Mouse (Mus musculus): ENCODE results near the gene Hist1h2bj. TPM values are rescaled to one million over a fixed set of nuclear protein-coding genes. Genes with fewer than 3 reads are reported as not detected.
A peak's percentile ranks its signal among the peaks of the same experiment; 100 is the strongest.

Gene Hist1h2bj
- polyA plus RNA-seq, 1 experiment from 2014 or later = 1.8 TPM

DNA sequence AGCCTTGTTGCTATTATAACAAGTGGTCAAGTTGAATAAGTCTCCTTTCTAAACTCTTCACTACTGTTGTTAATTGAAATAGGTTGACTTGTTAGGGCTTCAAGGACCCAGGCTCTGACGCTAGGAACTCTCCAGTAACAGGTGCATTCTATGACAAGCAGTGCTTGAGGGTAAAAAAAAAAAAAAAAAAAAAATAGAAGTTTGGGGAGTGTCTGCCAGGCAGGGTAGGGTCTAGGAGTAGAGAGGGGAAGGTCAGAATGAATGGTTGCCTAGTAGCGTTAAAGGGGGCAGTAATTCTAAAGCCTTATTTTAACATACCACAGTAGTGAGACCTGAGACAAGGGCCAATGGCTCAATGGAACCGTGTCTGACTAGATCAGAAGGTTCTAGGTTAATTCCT is 44.6 kb upstream of the Hist1h2bj start:
- no peaks in the 10 kb centered on the region for H3K9me3 ChIP-seq (ENCODE audit: control insufficient read depth, low read length)
- H3K4me2 ChIP-seq (replicated peaks) = no peak overlapping the region
- no peaks in the 10 kb centered on the region for H3K4me1 ChIP-seq (replicated peaks; ENCODE audit: control insufficient read depth, insufficient read depth, low read length)
- ATAC-seq (ENCODE audit: low FRiP score) (no peak), DNase-seq (ENCODE audit: low spot score) (no peak)
- H3K9ac ChIP-seq = no peak overlapping the region
- no peak overlapping the region for H3K27ac ChIP-seq
- no peaks in the 10 kb centered on the region for H3K36me3 ChIP-seq (replicated peaks; ENCODE audit: control insufficient read depth, insufficient read depth)
- H3K27me3 ChIP-seq (ENCODE audit: control insufficient read depth, insufficient read depth, low read length) = peaks cover 95% of the 10 kb centered on the region
- WGBS = 33% methylated on average over 3 of the region's 3 CpGs
- H3K4me3 ChIP-seq (replicated peaks; ENCODE audit: low read length) = no peak overlapping the region

DNA sequence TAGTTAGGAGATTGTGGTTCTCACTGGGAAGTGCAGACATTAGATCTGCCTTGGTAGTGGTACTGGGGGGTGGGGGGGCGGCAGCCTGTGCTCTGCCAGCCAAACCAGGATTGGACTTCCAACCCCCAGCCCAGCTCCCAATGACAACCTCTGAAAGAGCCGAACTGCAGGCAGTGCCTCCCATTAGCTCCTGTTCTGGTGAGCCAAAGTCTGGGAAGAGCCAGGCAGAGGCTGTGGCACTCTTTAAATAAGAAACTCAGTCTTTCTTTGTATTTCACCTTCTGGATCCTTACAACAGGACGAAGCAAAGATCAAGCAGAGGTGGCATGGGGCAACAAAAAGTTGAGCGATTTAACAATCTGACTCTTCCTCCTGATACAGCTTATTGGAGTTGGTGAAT is 43.9 kb upstream of the Hist1h2bj start:
- ATAC-seq (ENCODE audit: low FRiP score) (no peak), DNase-seq (ENCODE audit: low spot score) (no peak)
- Histone ChIP-seq H3K9me3 (ENCODE audit: control insufficient read depth, low read length) (no peaks in the 10 kb centered on the region), H3K9ac (no peak overlapping the region), H3K4me2 (replicated peaks) (no peak overlapping the region), H3K27ac (no peak overlapping the region), H3K36me3 (replicated peaks; ENCODE audit: control insufficient read depth, insufficient read depth) (no peaks in the 10 kb centered on the region), H3K27me3 (ENCODE audit: control insufficient read depth, insufficient read depth, low read length) (peaks cover 95% of the 10 kb centered on the region), H3K4me1 (replicated peaks; ENCODE audit: control insufficient read depth, insufficient read depth, low read length) (no peaks in the 10 kb centered on the region), H3K4me3 (replicated peaks; ENCODE audit: low read length) (no peak overlapping the region)
- WGBS = 31% methylated on average over 4 of the region's 4 CpGs

DNA sequence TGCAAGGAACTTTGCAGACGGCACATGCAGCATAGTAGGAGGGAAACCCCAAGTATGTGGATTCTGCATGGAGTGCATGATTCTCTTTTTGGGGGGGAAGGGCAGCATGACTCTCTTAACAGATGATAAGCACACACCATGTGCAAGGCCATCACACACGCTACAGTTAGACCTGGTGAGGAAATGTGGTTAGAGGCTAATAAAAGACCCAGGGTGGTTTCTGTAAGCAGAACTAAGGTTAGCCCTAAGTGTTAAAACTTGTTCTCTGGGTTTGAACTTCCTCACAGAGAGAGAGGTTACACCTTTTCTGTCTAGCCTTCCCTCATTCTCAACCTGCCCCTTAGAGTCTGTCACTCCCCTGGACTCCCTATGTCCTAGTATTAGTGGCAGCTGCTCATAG is 41.7 kb upstream of the Hist1h2bj start:
- peaks cover 95% of the 10 kb centered on the region for H3K27me3 ChIP-seq (ENCODE audit: control insufficient read depth, insufficient read depth, low read length)
- H3K9ac ChIP-seq = no peak overlapping the region
- WGBS = 70% methylated on average over 2 of the region's 2 CpGs
- no peaks in the 10 kb centered on the region for H3K36me3 ChIP-seq (replicated peaks; ENCODE audit: control insufficient read depth, insufficient read depth)
- DNase-seq (ENCODE audit: low spot score) (no peak), ATAC-seq (ENCODE audit: low FRiP score) (no peak)
- no peak overlapping the region for H3K4me2 ChIP-seq (replicated peaks)
- H3K4me3 ChIP-seq (replicated peaks; ENCODE audit: low read length) = no peak overlapping the region
- peaks cover 10% of the 10 kb centered on the region for H3K4me1 ChIP-seq (replicated peaks; ENCODE audit: control insufficient read depth, insufficient read depth, low read length)
- H3K9me3 ChIP-seq (ENCODE audit: control insufficient read depth, low read length) = no peaks in the 10 kb centered on the region
- no peak overlapping the region for H3K27ac ChIP-seq

DNA sequence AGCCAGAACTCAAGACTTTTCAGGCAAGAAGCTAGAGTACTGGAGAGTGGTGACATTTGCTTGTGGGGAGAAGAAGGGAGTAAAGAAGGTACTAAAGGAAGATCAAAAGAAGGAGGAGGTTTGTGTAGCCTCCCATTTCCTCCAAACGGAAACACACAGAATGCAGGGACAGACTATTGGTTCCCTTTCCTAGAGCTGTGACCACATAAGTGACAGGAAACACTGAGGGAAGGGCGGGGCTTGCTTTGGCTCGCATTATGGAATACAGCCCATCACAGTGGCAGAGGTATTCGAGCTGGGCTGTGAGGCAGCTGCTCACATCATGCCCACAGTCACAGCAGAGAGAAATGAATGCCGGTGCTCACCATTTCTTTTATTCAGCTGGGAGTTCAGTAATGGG is 41.2 kb upstream of the Hist1h2bj start:
- H3K9ac ChIP-seq = no peak overlapping the region
- no peak overlapping the region for H3K4me2 ChIP-seq (replicated peaks)
- H3K27ac ChIP-seq = no peak overlapping the region
- H3K4me1 ChIP-seq (replicated peaks; ENCODE audit: control insufficient read depth, insufficient read depth, low read length) = peaks cover 14% of the 10 kb centered on the region
- WGBS = 37% methylated on average over 5 of the region's 5 CpGs
- DNase-seq (ENCODE audit: low spot score) = no peak
- no peak for ATAC-seq (ENCODE audit: low FRiP score)
- no peaks in the 10 kb centered on the region for H3K36me3 ChIP-seq (replicated peaks; ENCODE audit: control insufficient read depth, insufficient read depth)
- no peaks in the 10 kb centered on the region for H3K9me3 ChIP-seq (ENCODE audit: control insufficient read depth, low read length)
- H3K27me3 ChIP-seq (ENCODE audit: control insufficient read depth, insufficient read depth, low read length) = peaks cover 95% of the 10 kb centered on the region
- no peak overlapping the region for H3K4me3 ChIP-seq (replicated peaks; ENCODE audit: low read length)

DNA sequence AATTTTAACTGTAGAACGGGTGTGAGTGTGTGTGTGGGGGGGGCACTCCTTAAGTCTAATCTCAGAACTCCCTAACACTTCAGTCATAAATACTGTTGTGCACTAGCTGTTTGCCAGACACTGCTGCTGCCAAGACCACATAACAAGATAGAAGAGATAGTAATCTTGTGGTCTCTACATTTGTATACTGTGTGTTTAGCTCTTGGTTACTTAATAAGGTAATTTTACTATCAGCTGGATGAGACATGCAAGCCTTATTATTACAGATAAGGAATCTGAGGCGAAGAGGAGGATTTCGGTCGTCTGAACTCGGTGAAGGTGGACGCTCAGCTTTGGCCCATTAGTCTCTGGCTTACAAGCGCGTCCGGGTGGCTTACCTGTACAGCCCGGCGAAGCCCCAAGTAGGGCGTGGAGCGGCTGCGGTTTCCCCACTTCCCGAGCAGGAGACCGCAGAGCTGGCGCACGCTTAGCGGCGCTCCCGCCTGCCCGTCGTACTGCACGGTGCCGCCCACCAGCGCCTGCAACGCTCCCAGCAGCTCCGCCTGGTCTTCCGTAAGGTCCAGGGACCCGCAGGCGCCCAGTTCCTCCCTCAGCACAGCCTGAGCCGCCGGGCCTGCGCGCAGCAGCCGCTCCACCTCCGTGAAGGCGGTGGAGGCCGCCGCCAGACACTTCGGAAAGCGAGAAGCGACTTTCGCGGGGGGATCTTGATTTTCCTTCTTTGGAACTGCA is 37.2 kb upstream of the Hist1h2bj start:
- H3K4me1 ChIP-seq (replicated peaks; ENCODE audit: control insufficient read depth, insufficient read depth, low read length) = peaks cover 15% of the 10 kb centered on the region
- peaks cover 100% of the 10 kb centered on the region for H3K27me3 ChIP-seq (ENCODE audit: control insufficient read depth, insufficient read depth, low read length)
- H3K4me3 ChIP-seq (replicated peaks; ENCODE audit: low read length) = peak overlapping the region; percentile 35
- no peaks in the 10 kb centered on the region for H3K9me3 ChIP-seq (ENCODE audit: control insufficient read depth, low read length)
- DNase-seq (ENCODE audit: low spot score) (no peak), ATAC-seq (ENCODE audit: low FRiP score) (peak; percentile 79)
- H3K36me3 ChIP-seq (replicated peaks; ENCODE audit: control insufficient read depth, insufficient read depth) = no peaks in the 10 kb centered on the region
- peak overlapping the region; percentile 42; the same call in 1 of the 2 replicates for H3K9ac ChIP-seq
- H3K27ac ChIP-seq = no peak overlapping the region
- under 1% methylated on average over 45 of the region's 45 CpGs for WGBS
- H3K4me2 ChIP-seq (replicated peaks) = peak overlapping the region; percentile 79

DNA sequence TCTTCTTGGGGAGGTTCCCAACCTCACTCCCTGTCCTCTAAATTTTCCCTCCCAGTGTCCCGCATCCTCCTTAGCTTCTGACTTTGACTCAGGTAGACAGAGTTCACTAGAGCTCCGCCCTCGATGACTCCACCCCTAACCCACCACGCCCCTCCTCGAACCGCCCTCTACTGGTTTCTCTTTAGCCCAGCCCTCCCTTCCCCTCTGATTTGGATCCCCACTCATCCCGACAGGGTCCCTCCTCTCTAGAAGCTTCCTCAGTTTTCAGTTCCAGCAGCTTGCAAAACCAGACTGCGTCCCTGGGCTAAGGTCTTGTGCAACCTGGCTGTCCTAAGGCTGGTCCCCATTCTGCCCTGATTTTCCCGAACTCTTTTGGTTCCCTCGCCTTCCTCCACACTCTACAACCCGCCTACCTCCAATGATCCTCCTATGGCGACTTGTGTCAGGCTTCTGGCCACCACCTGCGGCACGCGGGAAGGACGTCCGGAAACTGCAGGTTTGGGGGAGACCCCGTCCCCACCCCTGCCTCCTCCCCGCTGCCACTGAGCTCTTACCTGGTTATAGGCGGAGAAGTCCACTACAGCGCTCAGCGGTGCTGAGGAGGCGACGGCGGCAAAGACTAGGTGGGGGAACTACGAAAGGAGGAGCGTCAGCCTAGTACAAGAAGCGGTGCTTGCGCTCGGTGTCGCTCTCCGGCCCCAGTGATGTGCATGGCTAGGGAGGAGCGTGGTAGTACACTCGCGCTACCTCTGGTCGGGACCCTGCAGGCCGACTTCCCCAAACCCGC is 36.5 kb upstream of the Hist1h2bj start:
- no peak overlapping the region for H3K27ac ChIP-seq
- H3K27me3 ChIP-seq (ENCODE audit: control insufficient read depth, insufficient read depth, low read length) = peaks cover 98% of the 10 kb centered on the region
- H3K9me3 ChIP-seq (ENCODE audit: control insufficient read depth, low read length) = no peaks in the 10 kb centered on the region
- H3K9ac ChIP-seq = no peak overlapping the region
- no peaks in the 10 kb centered on the region for H3K36me3 ChIP-seq (replicated peaks; ENCODE audit: control insufficient read depth, insufficient read depth)
- DNase-seq (ENCODE audit: low spot score) = no peak
- peak; percentile 68 for ATAC-seq (ENCODE audit: low FRiP score)
- WGBS = under 1% methylated on average over 38 of the region's 38 CpGs
- peaks cover 15% of the 10 kb centered on the region for H3K4me1 ChIP-seq (replicated peaks; ENCODE audit: control insufficient read depth, insufficient read depth, low read length)
- H3K4me2 ChIP-seq (replicated peaks) = peak overlapping the region; percentile 79
- peak overlapping the region; percentile 35 for H3K4me3 ChIP-seq (replicated peaks; ENCODE audit: low read length)

DNA sequence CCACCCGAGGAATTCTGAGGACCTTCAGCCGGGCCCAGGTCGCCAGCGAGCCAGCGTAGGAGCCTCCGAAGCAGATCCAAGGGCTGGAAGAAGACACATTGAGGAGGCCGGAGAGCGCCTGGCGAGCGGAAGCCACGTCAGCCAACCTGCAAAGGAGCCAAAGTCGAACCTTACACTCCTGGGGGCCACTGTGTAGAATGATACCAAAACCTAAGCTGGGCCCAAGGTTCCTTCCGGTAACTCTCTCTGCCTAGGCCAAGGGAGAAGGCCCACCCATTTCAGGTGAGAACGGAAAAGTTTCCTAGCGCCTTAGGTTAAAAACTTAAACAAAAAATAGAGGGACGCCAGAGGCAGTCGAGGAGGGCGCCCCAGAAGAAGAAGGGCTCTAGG is 35.9 kb upstream of the Hist1h2bj start:
- peak overlapping the region; percentile 35 for H3K4me3 ChIP-seq (replicated peaks; ENCODE audit: low read length)
- 2% methylated on average over 18 of the region's 18 CpGs for WGBS
- H3K27me3 ChIP-seq (ENCODE audit: control insufficient read depth, insufficient read depth, low read length) = peaks cover 97% of the 10 kb centered on the region
- no peaks in the 10 kb centered on the region for H3K36me3 ChIP-seq (replicated peaks; ENCODE audit: control insufficient read depth, insufficient read depth)
- no peak for ATAC-seq (ENCODE audit: low FRiP score)
- H3K9me3 ChIP-seq (ENCODE audit: control insufficient read depth, low read length) = no peaks in the 10 kb centered on the region
- peaks cover 15% of the 10 kb centered on the region for H3K4me1 ChIP-seq (replicated peaks; ENCODE audit: control insufficient read depth, insufficient read depth, low read length)
- no peak for DNase-seq (ENCODE audit: low spot score)
- no peak overlapping the region for H3K9ac ChIP-seq
- peak overlapping the region; percentile 79 for H3K4me2 ChIP-seq (replicated peaks)
- no peak overlapping the region for H3K27ac ChIP-seq

GRCm38 (mm10) chr13:22007872-22008271 is 35.1 kb upstream of the Hist1h2bj start:
- H3K4me3 ChIP-seq (replicated peaks; ENCODE audit: low read length) = no peak overlapping the region
- WGBS = 52% methylated on average over 7 of the region's 7 CpGs
- peaks cover 15% of the 10 kb centered on the region for H3K4me1 ChIP-seq (replicated peaks; ENCODE audit: control insufficient read depth, insufficient read depth, low read length)
- no peaks in the 10 kb centered on the region for H3K36me3 ChIP-seq (replicated peaks; ENCODE audit: control insufficient read depth, insufficient read depth)
- DNase-seq (ENCODE audit: low spot score) (no peak), ATAC-seq (ENCODE audit: low FRiP score) (no peak)
- H3K9ac ChIP-seq = no peak overlapping the region
- no peak overlapping the region for H3K27ac ChIP-seq
- H3K27me3 ChIP-seq (ENCODE audit: control insufficient read depth, insufficient read depth, low read length) = peaks cover 97% of the 10 kb centered on the region
- no peaks in the 10 kb centered on the region for H3K9me3 ChIP-seq (ENCODE audit: control insufficient read depth, low read length)
- no peak overlapping the region for H3K4me2 ChIP-seq (replicated peaks)

DNA sequence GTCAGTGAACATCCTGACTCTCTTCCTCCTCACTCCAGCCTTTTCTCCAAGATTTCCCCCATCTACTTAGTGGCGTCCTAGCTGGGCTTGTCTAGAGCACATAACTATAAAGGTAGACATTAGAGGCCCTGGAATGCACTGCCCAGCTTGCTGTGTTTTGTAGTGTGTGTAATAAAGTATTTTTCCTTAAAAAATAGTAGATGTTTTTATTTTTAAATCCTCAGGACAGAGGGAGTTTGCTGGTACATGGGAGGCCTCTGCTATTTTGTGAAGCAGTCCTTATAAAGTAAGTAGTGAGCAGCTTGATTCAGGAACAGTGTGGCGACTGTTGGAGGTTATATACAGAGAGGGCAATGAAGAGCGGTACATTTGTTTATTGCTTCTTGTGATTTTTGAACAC is 34.3 kb upstream of the Hist1h2bj start:
- ATAC-seq (ENCODE audit: low FRiP score) (no peak), DNase-seq (ENCODE audit: low spot score) (no peak)
- Histone ChIP-seq H3K36me3 (replicated peaks; ENCODE audit: control insufficient read depth, insufficient read depth) (no peaks in the 10 kb centered on the region), H3K9ac (no peak overlapping the region), H3K4me3 (replicated peaks; ENCODE audit: low read length) (no peak overlapping the region), H3K4me2 (replicated peaks) (no peak overlapping the region), H3K27ac (no peak overlapping the region), H3K4me1 (replicated peaks; ENCODE audit: control insufficient read depth, insufficient read depth, low read length) (peaks cover 15% of the 10 kb centered on the region), H3K9me3 (ENCODE audit: control insufficient read depth, low read length) (no peaks in the 10 kb centered on the region), H3K27me3 (ENCODE audit: control insufficient read depth, insufficient read depth, low read length) (peaks cover 97% of the 10 kb centered on the region)
- 70% methylated on average over 3 of the region's 3 CpGs for WGBS

Data from hindbrain, embryonic 14.5 days (tissue).